Mouse (Mus musculus) liver, postnatal 0 days (tissue): ENCODE results near the gene Pus7. TPM values are rescaled to one million over a fixed set of nuclear protein-coding genes. Genes with fewer than 3 reads are reported as not detected.

Experiments
- ATAC-seq: fragments of 200-750 bp; cut with Nextera tagmentation; 2 replicates; pipeline ENCODE4 v1.8.0; 2017; ENCODE audit warnings: mild to moderate bottlenecking, moderate library complexity
- DNase-seq: peaks from one replicate; pipeline ENCODE4 v3.0.0-alpha.2; 2016
- H3K27ac ChIP-seq: fragments of 300-500 bp; sonication (generic); 2 replicates; pipeline ENCODE4 v1.5.1; 2014; ENCODE audit warnings: antibody characterized with exemption, moderate library complexity, mild to moderate bottlenecking, low read depth
- H3K27me3 ChIP-seq: fragments of 300-500 bp; sonication (generic); 2 replicates; pipeline ENCODE4 v1.6.1; 2014; ENCODE audit warnings: low read length, control low read depth, mixed read lengths; ENCODE audit not compliant: insufficient read depth
- H3K36me3 ChIP-seq: fragments of 300-500 bp; sonication (generic); replicated peaks from 2 replicates; pipeline ENCODE4 v1.6.1; 2014; ENCODE audit warnings: mild to moderate bottlenecking, control low read depth, low read length, moderate library complexity, mixed read lengths; ENCODE audit not compliant: insufficient read depth
- H3K4me1 ChIP-seq: fragments of 300-500 bp; sonication (generic); 2 replicates; pipeline ENCODE4 v1.6.1; 2014; ENCODE audit warnings: antibody characterized with exemption, mild to moderate bottlenecking, control low read depth; ENCODE audit not compliant: insufficient read depth
- H3K4me2 ChIP-seq: fragments of 300-500 bp; sonication (generic); 2 replicates; pipeline ENCODE4 v1.6.1; 2014; ENCODE audit warnings: low read depth, mild to moderate bottlenecking, low read length, moderate library complexity, mixed read lengths
- H3K4me3 ChIP-seq: fragments of 300-500 bp; sonication (generic); 2 replicates; pipeline ENCODE4 v1.5.1; 2014; ENCODE audit warnings: low read depth, low read length
- H3K9ac ChIP-seq: fragments of 300-500 bp; sonication (generic); replicated peaks from 2 replicates; pipeline ENCODE4 v1.6.1; 2014; ENCODE audit warnings: mild to moderate bottlenecking, moderate library complexity
- H3K9me3 ChIP-seq: fragments of 300-500 bp; sonication (generic); 2 replicates; pipeline ENCODE4 v1.6.1; 2016; ENCODE audit warnings: mild to moderate bottlenecking, control low read depth, low read length, mixed read lengths
- CTCF ChIP-seq: sonication (generic); IDR thresholded peaks from 2 replicates; pipeline ENCODE4 v1.5.1; 2016; ENCODE audit warnings: antibody characterized with exemption, low read depth
- EP300 ChIP-seq: IDR thresholded peaks from 2 replicates; pipeline ENCODE4 v1.6.1; 2016; ENCODE audit warnings: antibody characterized with exemption, low read depth, mild to moderate bottlenecking
- WGBS: fragments of 180-500 bp; shearing (Covaris S2); extraction: QIAGEN DNeasy Blood & Tissue Kit; methylation state at CpG from one replicate; pipeline ENCODE4 v1.1.7; 2014; ENCODE audit not compliant: insufficient replicate concordance; 5-methylcytosine and 5-hydroxymethylcytosine counted together
- polyA plus RNA-seq: library from polyadenylated mRNA; unstranded; fragments of >200 nt; fragmentation: Nextera tagmentation; extraction: Ambion mirVana; gene quantifications from 2 replicates; pipeline ENCODE4 v1.2.1, GENCODE M21; 2015

The Pus7 gene
- 5.3 and 6.0 TPM in 2 replicates for polyA plus RNA-seq

- TF ChIP-seq CTCF, result no peak
- no peak for TF ChIP-seq EP300
- H3K36me3 ChIP-seq, result no peaks in the 10 kb centered on the region
- H3K9me3 ChIP-seq, result no peaks in the 10 kb centered on the region
- H3K4me1 ChIP-seq, result peaks cover 9% of the 10 kb centered on the region; the same call in 1 of the 2 replicates
- peak within 1 kb of the TSS; percentile 82 for H3K4me3 ChIP-seq
- H3K27ac ChIP-seq, result 0 out of 2 replicates have a peak within 1 kb of the TSS, but pooled peaks have one; percentile 24
- DNase-seq (peak; percentile 93), ATAC-seq (peak; percentile 87)
- peak within 1 kb of the TSS; percentile 94 for H3K4me2 ChIP-seq
- H3K27me3 ChIP-seq, result no peaks in the 10 kb centered on the region
- under 1% methylated on average over 83 of the region's 86 CpGs for WGBS
- peak within 1 kb of the TSS; percentile 68 for H3K9ac ChIP-seq
These were observed at the start of gene Pus7 for GRCm38 (mm10) chr5:23782931-23783877. Gene Pus7, minus strand, starts transcription at chr5:23783711.

- ATAC-seq (no peak), DNase-seq (no peak)
- WGBS, result 37% methylated on average over 58 of the region's 58 CpGs
- H3K36me3 ChIP-seq, result no peaks in the 10 kb centered on the region
- H3K4me1 ChIP-seq, result no peaks in the 10 kb centered on the region
- no peak overlapping the region for H3K9ac ChIP-seq
- H3K27ac ChIP-seq, result no peak overlapping the region
- H3K4me3 ChIP-seq, result no peak overlapping the region
- 0 out of 2 replicates have a peak overlapping the region, but pooled peaks have one; percentile 3 for H3K4me2 ChIP-seq
- no peak for TF ChIP-seq EP300
- TF ChIP-seq CTCF, result no peak
- no peaks in the 10 kb centered on the region for H3K9me3 ChIP-seq
- peaks cover 11% of the 10 kb centered on the region; the same call in 1 of the 2 replicates for H3K27me3 ChIP-seq
These were observed 47.6 kb upstream of the Pus7 start for GRCm38 (mm10) chr5:23830897-23831752.

GRCm38 (mm10) chr5:23826321-23827004 lies 43.0 kb upstream of the Pus7 start:
- DNase-seq (peak; percentile 79), ATAC-seq (peak; percentile 29)
- Histone ChIP-seq H3K4me3 (no peak overlapping the region), H3K27me3 (peaks cover 9% of the 10 kb centered on the region; the same call in 1 of the 2 replicates), H3K9me3 (no peaks in the 10 kb centered on the region), H3K27ac (no peak overlapping the region), H3K9ac (no peak overlapping the region), H3K4me1 (no peaks in the 10 kb centered on the region), H3K36me3 (no peaks in the 10 kb centered on the region; the same call in 1 of the 2 replicates), H3K4me2 (no peak overlapping the region)
- WGBS, result 34% methylated on average over 11 of the region's 11 CpGs
- TF ChIP-seq CTCF, result peak; percentile 84
- TF ChIP-seq EP300, result no peak

GRCm38 (mm10) chr5:23824171-23824733 lies 40.7 kb upstream of the Pus7 start:
- Histone ChIP-seq H3K4me2 (no peak overlapping the region), H3K9ac (no peak overlapping the region), H3K4me3 (no peak overlapping the region), H3K27me3 (no peaks in the 10 kb centered on the region), H3K36me3 (peaks cover 6% of the 10 kb centered on the region), H3K4me1 (no peaks in the 10 kb centered on the region), H3K9me3 (no peaks in the 10 kb centered on the region), H3K27ac (no peak overlapping the region)
- ATAC-seq, result no peak
- no peak for DNase-seq
- TF ChIP-seq CTCF (no peak), EP300 (no peak)
- WGBS, result 71% methylated on average over 8 of the region's 8 CpGs

- no peak for ATAC-seq
- H3K36me3 ChIP-seq, result peaks cover 14% of the 10 kb centered on the region
- TF ChIP-seq CTCF, result no peak
- TF ChIP-seq EP300, result no peak
These were observed 38.8 kb upstream of the Pus7 start for GRCm38 (mm10) chr5:23822306-23822705.

More at GRCm38 (mm10) chr5:23822306-23822705, 38.8 kb upstream of the Pus7 start:
- Histone ChIP-seq H3K4me1 (no peaks in the 10 kb centered on the region), H3K9me3 (no peaks in the 10 kb centered on the region), H3K4me2 (no peak overlapping the region), H3K27ac (no peak overlapping the region), H3K27me3 (no peaks in the 10 kb centered on the region), H3K4me3 (no peak overlapping the region), H3K9ac (no peak overlapping the region)
- WGBS, result 78% methylated on average over 11 of the region's 11 CpGs
- DNase-seq, result no peak
